Mouse (Mus musculus): Measurements from ENCODE around the gene 4933411K16Rik. TPM values are rescaled to one million over a fixed set of nuclear protein-coding genes. Genes with fewer than 3 reads are reported as not detected.

The 4933411K16Rik gene
- total RNA-seq, 2 experiments from 2014 or later = 0.75 to 0.91 TPM

DNA sequence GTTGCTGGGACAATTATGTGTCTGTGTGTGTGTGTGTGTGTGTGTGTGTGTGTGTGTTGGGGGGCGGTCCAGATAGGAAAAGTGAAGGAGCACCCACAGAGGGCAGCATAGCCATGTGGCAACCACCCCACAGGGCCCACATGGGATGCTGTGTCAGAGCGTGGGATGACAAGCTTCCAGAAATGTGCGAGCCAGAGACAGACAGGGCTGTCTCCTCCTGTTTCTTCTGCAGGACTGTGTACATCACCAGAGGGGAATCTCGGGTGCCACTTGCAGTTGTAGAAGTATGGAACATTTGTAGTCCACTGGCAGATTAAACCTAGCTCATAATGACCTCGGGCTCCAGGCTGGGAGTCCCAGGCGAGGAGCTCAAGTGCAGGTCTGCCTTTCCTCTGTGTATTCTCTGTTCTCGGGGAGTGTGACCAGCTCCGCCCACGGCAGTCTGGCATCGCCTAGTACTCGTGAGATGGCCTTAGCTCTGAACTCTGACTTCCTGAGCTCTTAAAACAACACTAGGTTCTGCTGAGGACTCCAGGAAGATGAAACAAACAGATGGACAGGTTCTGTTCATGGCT is 17.1 kb upstream of the 4933411K16Rik start:
- no peak for DNase-seq (ENCODE audit: low spot score in 2 of 2)

DNA sequence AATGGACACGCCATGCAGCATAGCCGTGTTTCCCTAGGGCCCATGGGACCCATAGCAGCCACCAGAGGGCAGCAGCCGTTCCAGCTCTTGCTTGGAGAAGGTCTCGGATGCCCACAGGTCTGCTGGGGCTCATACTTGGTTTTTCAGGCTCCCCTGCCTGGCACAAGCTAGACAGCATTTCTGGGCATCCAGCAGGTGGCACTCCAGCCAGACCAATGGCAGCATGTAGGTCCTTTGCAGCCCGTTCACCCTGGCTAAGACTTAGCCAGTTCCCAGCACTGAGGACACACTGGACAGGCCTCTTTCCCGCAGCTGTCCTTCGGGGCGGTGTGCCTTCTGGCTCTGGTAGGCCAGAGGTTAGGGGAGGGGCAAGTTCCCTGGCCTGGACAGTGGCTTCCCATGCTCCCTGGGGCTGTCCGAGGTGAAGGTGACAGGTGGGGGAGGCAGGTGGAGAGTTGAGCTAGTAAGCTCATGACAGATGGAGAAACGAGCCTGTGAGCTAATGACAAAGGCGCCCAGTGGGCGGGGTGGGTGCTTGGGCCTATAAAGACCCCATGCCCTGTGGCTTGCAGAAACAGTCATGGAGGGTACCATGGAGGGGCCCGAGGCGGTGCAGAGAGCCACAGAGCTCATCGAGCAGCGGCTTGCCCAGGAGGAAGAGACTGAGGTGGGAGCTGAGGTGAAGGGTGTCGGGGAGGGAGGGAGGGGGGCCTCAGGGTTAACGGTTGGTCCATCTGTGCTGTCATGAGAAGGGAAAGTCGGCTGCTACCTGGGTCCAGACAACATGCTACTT is 16.4 kb upstream of the 4933411K16Rik start, which contains the start of gene Ankrd2:
Ankrd2 (plus strand) TSS at position 545 of the 793 bp plus-strand sequence.
- DNase-seq (ENCODE audit: low spot score in 2 of 2) = peak; percentile 60 to 79

DNA sequence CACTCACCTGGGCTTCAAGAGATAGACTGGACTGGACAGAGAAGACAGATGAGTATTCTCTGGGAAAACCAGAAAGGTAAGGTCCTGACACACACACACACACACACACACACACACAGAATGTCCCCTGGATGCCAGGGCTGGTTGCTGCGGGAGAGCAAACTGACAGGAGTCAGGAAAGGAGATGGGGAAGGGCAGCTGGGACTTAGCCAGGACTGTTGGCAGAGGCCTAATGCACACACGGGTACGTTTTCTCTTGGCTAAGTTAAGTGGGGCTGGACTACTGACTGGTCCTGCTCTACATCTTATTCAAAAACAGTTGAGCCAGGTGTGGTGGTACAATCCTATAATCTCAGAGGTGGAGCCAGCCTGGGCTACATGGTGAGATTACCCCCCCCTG is 15.7 kb upstream of the 4933411K16Rik start:
- no peak for DNase-seq (ENCODE audit: low spot score in 2 of 2)

DNA sequence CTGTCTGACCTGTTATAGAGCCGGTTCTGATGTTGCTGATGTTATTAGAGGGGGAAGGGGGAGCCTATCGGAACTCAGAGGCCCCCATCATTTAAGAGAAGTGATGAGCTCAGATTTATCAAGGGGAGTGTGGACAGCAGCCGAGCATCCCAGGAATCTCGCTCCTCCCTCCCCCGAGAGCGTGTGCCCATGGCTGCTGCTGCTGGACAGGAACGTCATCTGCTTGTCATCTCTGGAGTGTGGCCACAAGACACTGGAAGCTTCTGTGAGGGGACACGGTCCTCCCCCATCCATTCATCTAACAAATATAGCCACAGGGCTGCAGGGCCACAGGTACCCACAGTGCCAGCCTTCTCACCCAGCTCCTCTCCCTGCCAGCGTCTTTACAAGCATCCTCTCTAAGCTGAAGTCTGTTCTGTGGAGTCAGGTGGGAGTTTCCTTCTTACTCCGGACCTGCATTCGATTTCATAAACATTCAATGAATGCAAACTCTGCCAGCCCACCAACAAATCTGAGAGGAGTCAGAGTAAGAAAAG is 14.8 kb upstream of the 4933411K16Rik start:
- no peak for DNase-seq (ENCODE audit: low spot score in 2 of 2)

DNA sequence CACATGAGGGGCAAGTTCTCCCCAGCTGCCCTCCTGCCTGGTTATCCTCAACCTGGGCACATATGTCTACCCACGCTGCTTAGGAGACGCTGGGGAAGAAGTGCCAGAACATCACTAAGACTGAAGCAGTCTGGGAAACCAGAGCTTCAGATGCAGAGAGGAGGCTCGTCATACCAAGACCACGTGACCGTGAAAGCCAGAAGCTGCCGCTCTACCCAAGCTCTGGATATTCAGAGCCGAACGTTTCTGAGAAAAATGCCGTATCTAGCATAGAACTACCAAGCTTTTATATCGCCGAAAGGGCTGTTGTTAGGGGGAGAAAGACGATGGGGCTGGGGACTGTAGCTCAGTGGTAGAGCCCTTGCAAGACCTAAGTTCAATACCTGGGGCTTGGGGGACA is 13.7 kb upstream of the 4933411K16Rik start:
- DNase-seq (ENCODE audit: low spot score in 2 of 2) = no peak

DNA sequence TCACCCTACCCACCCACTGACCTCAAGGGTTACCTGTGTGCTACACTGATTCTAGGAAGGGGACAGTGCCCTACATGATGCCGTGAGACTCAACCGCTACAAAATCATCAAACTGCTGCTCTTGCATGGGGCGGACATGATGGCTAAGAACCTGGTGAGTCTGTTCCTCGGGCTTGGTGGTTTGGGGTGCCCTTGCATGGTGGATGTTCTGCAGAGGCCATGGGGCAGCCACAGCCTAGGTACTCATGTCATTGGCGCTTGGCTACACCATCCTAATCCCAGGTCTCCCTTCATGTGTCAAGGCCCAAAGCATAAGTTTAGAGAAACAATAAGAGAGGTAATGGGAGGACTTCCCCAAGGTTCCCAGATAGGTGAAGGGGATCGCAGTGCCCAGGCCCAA is 8.1 kb upstream of the 4933411K16Rik start:
- DNase-seq (ENCODE audit: low spot score in 2 of 2) = no peak

DNA sequence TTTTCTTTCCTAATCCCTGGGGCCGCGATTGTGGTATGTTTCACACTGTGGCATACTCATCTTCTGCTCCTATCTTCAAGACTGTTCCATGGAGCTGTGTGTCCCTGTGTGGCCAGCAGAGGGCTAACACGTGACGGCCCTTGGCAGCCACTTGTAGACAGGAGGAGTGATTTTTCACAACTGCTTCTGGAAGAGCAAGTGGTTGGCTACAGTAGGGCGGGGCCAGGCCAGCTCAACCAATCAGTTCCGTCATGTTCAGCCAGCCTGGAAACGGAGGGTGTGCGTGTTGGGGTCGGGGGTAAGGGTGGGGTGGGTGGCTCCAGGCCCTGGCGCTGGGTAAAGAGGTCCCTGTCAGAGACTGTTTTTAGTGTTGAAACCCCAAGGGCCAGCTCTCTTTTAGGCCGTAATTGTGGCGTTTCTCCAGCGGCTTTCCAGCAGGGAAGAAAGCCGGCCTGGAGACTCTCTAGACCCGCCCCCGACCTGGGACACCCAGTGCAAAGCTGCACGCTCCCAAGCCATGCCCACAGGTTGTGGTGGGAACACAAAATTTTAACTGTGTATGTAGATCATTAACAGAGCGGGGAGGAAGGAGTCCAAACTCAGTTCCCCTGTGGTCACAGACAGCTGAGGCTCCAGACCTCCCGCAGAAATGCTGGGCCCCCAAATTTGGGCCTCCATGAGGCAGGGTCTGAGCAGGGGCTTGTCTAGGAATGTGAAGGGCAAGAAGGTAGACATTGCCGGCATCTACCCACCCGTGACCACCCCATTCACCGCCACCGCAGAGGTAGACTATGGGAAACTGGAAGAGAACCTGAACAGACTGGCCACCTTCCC is 6.6 kb upstream of the 4933411K16Rik start, which contains the start of gene Hoga1:
Hoga1 (plus strand) TSS at position 342 of the 834 bp plus-strand sequence.
- peak; percentile 61 to 78 for DNase-seq (ENCODE audit: low spot score in 2 of 2)

DNA sequence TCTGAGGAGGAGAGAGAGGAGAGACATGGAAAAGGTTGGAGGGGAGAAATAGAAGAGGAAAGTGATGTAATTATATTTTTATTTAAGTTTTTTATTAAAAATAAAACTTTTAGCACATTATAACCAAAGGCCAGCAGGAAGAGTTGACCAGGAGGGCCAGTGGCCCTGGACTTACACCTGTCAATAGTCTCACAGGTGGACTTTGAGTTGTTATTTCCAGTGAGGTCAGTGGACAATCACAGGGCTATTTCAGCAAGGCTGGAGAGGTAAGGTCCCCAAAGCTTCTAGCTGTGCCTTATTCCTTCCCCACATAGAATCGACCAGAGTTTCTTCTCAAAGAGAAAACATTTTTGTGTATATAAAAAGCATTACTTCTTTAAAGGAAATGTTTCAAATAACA is 1.8 kb upstream of the 4933411K16Rik start:
- DNase-seq (ENCODE audit: low spot score in 2 of 2) = no peak

DNA sequence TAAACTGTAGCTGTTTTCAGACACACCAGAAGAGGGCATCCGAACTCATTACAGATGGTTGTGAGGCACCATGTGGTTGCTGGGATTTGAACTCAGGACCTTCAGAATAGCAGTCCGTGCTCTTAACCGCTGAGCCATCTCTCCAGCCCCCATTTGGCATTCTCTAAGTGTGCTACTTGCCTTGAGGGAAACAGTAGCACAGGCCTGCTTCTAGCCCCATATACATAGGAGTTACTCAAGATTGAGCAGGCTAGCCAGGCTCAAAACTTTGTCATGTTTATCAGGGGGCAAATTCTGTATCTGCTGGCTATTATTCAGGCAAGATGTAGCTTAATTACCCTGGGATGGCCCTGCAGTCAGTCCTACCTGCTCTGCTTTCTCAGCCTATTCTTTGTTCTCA is 697 bp upstream of the 4933411K16Rik start:
- DNase-seq (ENCODE audit: low spot score in 2 of 2) = no peak

DNA sequence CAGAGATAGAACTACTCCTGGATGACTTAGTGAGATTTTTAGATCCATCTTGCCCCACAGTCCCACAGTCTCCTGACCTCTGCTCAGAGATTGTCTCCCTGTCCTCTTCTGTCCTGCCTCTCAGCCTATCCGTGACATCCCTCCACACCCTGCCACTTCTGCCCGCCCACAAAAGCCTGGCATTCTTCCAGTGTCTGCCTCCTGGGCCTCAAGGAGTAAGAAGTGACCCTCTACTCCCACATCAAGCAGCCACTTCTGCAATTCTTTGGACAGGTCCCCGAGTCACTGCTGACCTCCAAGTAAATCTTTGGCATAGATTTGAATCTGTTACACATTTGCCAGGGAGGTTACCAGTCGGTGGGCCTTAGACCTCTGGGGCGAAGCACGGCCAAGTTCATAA is 2.2 kb downstream of the 4933411K16Rik start:
- no peak for DNase-seq (ENCODE audit: low spot score in 2 of 2)

DNA sequence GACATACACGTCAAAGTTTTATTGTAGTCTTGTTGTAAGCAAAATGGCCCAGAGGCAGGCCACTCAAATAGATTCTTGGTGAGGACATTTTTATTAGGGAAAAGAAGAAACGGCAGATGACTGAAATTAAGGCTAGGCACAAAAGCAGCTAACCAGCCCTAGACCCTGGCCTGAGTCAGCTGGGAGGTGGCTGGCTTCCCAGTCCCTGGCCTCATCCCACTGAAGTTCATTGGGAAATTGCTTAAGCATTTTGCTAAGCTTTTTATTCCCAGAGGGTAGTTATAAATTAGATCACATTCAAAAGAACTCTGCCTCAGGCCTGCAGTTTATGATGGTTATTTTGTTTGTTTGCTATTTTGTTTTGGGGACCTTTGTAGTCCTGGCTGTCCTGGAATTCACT is 3.8 kb downstream of the 4933411K16Rik start:
- DNase-seq (ENCODE audit: low spot score in 2 of 2) = peak in 1 of 2 experiments; percentile 70

DNA sequence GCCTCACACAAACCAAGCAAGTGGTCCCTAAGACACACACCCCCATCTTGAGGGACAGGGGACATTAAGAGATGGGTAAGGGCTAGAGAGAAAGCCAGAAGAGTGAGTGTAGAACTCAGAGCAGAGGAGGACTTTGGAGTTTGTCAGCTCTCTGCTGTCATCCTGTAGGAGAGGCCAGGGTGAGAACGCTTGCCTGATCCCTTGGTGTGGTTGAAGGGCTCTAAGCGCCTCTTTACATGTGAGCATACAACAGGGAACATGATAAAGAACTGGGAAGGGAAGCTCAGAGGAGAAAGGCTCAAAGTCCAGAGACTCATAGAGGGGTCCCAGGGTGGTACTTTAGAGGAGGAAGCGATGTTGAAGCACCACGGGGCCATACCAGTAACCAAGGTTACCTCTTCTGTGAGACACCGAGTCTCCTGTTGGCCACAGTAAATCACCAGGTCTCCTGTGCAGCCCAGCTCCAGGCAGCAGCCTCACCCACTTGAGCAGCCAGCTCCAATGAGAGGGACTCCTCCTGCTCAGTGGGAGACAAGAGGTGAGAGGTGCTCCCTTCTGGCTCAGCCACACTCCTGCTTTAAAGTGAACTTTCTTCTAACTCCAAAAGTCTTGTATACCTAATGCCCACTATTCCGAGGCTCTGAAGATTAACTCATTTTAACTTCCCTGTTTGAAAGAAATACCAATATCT is 4.8 kb downstream of the 4933411K16Rik start:
- no peak for DNase-seq (ENCODE audit: low spot score in 2 of 2)

DNA sequence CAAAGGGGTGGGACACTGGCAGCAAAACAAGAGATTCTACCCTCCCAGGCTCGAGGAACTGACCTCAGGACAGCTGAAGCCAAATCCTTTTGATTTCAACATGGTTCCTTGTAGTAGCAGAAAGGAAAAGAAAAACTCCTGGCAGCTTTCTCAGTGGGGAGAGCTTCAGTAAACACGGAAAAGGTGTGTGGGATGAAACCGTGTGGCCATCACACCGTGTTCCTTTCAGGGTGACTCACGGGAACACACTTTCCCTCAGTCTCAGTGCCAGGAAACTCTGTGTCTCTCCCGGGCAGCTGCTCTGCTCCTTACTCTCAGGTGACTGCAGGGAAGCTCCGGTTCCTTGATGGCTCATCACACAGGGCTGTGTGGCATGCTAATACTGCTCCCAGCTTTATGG is 6.4 kb downstream of the 4933411K16Rik start:
- DNase-seq (ENCODE audit: low spot score in 2 of 2) = no peak

DNA sequence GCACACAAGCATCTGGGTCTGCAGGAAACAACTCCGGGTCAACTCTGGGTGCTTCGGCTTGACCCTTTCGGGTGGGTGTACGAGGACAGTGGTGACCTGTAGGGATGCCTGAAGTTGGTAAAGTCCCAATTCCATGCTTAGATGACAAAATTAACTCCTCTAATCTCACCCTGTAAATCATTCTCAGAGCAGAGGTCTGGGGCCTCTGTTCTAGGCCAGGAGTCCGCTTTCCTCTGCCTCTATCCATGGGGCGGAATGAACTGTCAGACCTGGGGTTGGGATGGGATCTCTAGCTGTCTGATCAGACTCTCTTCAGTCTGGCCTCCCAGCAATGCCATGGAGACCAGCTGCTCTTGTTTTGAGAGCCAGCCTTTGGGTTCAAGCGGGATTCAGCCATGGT is 9.4 kb downstream of the 4933411K16Rik start:
- DNase-seq (ENCODE audit: low spot score in 2 of 2) = no peak

DNA sequence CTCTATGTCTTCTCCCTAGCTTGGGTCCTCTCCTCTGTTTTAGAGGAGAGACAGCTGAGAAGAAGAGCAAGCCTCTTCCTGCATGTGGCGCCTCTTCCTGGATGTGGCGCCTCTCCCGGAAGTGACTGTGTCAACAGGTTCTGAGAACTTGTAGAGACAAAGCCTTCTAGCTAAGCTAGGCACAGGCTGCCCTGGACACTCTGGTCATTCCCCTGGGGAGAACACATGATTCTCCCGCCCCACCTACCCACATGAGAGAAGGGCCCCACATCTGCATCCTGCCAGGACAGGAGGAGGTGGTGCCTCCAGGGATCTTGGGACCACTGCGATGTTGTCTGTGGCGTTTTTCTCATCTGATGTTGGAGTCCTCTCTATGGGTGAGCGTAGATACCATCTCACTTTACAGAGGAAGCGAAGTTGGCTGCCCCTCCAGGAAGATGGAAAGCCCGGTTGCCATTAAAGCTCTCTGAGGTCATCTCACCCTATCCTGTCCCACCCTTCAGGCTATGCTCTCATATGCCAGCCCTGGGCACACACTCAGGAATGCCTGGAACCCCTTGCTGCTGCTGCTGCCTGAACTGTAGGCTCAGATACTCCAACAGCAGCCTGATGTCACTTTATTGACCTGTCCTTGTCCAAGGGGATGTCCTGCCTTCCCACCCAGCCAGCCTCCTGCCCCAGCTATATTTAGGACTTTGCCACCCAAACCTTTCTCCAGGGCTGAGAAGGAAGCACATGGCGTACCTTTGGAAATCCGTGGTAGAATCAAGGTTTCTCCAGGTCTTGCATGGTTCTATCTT is 16.6 kb downstream of the 4933411K16Rik start:
- DNase-seq (ENCODE audit: low spot score in 2 of 2) = no peak

DNA sequence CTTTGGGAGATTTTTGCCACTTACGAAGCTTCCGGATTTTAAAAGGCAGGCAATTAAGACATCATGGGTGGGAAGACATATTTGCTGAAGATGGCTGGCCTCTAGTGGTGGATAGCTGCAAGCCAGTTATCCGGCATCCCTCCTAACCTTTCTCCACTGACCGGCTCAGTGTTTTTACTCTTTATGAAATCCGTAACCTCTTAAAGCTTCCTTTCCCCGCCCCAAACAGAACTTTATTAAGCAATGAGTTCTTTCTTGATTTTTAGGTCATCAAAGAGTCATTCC is 17.1 kb downstream of the 4933411K16Rik start:
- no peak for DNase-seq (ENCODE audit: low spot score in 2 of 2)

DNA sequence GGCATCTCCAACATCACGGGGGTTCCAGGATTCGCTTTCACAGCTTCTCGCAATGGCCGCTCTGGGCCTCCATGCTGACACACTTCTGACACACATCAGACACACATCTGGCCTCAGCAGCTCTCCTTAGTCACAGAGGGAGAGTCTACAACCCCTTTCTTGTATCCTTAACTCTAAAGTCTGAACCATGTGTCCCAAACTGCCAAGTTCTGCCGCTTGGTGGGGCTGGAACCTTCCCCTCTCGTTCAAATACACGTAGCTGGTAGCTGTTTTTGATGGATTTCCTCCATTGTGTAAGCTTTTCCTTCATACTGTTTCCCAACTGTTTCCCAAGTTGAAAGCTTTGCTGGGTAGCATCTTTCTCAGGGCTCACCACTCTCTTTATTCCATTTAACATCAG is 19.2 kb downstream of the 4933411K16Rik start:
- no peak for DNase-seq (ENCODE audit: low spot score in 2 of 2)

DNA sequence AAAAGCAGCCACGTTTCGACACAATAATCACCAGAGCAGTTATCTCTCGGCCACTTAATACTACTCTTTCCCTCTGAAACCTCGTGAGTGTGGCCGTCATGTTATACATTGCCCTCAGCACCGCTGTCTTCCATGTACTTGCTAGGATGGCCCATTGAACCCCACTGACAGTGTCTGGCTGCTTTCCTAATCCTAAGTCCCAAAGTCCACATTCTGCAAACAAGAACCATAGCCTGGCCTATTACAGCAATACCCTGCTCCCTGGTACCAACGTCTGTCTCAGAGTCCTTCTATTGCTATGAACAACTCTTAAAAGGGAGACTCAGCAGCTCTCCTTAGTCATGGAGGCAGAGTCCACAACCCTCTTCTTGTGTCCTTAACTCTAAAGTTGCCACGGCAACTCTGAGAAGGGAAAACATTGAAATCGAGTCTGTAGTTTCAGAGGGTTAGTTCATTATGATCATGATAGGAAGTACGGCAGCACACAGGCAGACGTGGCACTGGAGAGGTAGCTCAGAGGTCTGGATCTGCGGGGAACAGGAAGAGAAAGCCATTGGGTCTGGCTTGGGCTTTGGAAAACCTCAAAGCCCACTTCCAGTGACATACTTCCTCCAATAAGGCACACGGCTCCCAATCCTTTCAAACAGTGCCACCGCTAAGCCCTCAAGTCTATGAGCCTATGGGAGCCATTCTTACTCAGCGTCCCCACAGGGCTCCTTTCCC is 20.0 kb downstream of the 4933411K16Rik start:
- DNase-seq (ENCODE audit: low spot score in 2 of 2) = no peak

DNA sequence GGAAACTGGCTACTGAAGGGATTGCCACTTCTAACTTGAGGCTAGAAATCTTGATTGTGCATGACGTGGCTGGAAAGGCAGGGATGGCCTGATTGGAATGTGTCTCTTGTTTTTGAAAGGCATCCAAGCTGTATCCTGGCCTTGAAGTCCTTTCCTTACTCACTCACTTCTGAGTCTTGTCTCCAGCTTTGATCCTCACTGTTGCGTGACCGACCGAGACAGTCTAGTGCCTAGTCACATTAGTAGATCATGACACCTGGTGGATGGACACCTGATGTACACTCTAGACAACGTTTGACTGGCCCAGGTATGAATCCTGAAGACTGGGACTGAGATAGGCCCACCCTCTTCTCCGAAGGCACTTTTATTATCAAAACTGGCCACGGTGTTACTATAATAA is 20.8 kb downstream of the 4933411K16Rik start:
- DNase-seq (ENCODE audit: low spot score in 2 of 2) = no peak

DNA sequence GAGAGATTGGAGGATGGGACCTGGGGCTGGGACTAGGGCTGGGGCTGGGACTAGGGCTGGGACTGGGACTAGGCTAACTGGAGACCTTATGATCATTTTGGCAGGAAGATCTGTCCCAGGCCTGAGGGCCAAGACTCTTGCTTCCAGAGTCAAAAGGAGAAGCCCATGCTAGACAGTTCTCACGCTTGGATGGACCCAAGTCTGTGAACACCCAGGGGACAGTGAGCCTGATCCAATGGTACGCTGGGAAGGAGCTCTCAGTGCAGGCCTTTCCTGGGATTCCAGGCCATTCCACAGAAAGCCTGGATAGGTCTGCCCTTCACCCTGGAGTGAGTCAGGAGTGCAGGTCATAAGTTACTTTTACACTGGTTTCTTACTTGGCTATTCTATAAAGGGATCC is 23.0 kb downstream of the 4933411K16Rik start:
- no peak for DNase-seq (ENCODE audit: low spot score in 2 of 2)
